Mouse (Mus musculus) left cerebral cortex, adult 18-20 months (tissue): ENCODE results near the gene Tfpt. TPM values are rescaled to one million over a fixed set of nuclear protein-coding genes. Genes with fewer than 3 reads are reported as not detected.
A peak's percentile ranks its signal among the peaks of the same experiment; 100 is the strongest.

Experiments used
- DNase-seq, 2 experiments: peaks; one replicate each; pipeline ENCODE4 v3.0.0; 2021 to 2022; ENCODE audit warnings: low spot score in 2 of 2, mixed read lengths in 1 of 2
- long read RNA-seq, 2 experiments: library from polyadenylated mRNA; stranded (forward); transcript quantifications; one replicate each; pipeline ENCODE4 v2.0.0; 2021
- total RNA-seq, 2 experiments: library from RNA; stranded (reverse); gene quantifications; 2 replicates each; pipeline ENCODE4 v1.2.3; 2021

Tfpt gene
- 10 to 100 TPM; 37.0 to 39.4 TPM for total RNA-seq
- long read RNA-seq, experiment 1, transcript Tfpt-202 (6 exons, 1,166 nt) = minor isoform, 11 of 39 reads
- long read RNA-seq, experiment 1, transcript Tfpt-204 (6 exons, 1,091 nt) = major isoform, 14 of 39 reads
- long read RNA-seq, experiment 1, partial matches to known transcripts = 9 of 39 reads
- long read RNA-seq, experiment 1, other reads (novel, unspliced or antisense) = 3 of 39 reads
- long read RNA-seq, experiment 2, transcript Tfpt-204 (6 exons, 1,091 nt) = minor isoform, 8 of 27 reads
- long read RNA-seq, experiment 2, transcript Tfpt-202 (6 exons, 1,166 nt) = major isoform, 11 of 27 reads
- long read RNA-seq, experiment 2, partial matches to known transcripts = 5 of 27 reads
- long read RNA-seq, experiment 2, other reads (novel, unspliced or antisense) = 3 of 27 reads

GRCm38 (mm10) chr7:3629543-3630477, at the start of gene Tfpt, which contains the start of gene Prpf31:
Gene Tfpt (minus strand): TSS chr7:3629929.
Gene Prpf31 (plus strand): TSS chr7:3629985.
- peak; percentile 93 to 95 for DNase-seq

GRCm38 (mm10) chr7:3677342-3677741, 47.6 kb upstream of the Tfpt start, which contains the start of gene Tmc4:
Gene Tmc4 (minus strand): TSS chr7:3677553.
- no peak for DNase-seq

- DNase-seq = no peak
Measured at GRCm38 (mm10) chr7:3676371-3676770, 46.6 kb upstream of the Tfpt start.

GRCm38 (mm10) chr7:3675228-3675548, 45.5 kb upstream of the Tfpt start:
- DNase-seq = no peak

DNA sequence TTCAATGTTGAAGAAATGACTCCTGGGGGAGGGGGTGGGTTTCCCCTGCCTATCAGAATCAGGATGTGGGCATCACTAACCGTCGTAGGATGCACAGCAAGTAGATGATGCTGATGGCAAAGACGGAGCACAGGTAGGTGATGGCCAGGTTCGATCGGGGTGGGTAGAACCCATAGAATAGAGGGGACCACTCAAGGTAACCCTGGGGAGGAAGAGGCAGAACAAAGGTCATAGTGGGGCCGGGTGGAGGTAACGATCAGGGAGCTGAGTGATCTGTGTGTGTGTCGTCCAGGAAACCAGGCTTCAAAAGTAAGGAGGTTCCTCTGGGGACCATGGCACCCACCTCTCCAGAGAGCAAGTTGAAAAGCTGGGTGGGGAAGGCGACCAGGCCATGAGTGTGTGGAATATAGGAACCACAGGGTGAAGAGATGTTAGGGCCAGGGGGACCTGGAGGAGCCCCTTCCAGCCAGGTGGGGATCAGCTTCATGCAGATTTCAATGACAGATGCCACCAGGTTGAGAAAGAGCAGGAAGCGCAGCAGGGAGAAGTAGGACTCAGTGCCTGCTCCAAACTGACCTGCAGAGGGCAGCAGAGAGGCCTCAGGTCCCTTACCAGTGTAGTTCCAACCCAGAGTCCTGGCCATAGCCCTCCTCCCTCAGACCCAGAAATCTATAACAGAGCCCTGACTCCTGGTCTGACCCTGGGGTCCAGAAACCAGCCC, 44.9 kb upstream of the Tfpt start:
- DNase-seq = peak; percentile 82 to 90

DNA sequence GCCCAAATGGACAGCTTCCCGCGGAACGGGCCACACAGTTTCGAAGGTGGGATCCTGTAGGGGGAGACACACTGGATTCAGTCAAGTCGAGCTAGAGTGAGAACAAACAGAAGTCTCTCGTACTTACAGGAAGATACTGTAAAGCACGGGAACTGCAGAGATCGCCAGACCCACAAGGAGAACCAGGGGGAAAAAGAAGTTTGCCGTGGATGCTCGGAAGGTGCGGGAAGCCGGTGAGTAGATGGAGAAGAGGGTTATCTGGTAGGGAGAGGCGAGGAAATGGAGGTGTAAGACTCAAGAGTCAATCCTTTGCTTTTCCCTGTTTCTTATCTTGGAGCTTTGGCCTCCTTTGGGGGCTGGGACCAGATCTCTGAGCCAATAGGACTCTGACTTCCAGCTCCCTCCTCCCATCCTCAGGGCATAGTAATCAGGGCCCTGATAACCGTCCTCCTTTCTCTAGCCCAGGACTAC, 37.2 kb upstream of the Tfpt start:
- DNase-seq = no peak

DNA sequence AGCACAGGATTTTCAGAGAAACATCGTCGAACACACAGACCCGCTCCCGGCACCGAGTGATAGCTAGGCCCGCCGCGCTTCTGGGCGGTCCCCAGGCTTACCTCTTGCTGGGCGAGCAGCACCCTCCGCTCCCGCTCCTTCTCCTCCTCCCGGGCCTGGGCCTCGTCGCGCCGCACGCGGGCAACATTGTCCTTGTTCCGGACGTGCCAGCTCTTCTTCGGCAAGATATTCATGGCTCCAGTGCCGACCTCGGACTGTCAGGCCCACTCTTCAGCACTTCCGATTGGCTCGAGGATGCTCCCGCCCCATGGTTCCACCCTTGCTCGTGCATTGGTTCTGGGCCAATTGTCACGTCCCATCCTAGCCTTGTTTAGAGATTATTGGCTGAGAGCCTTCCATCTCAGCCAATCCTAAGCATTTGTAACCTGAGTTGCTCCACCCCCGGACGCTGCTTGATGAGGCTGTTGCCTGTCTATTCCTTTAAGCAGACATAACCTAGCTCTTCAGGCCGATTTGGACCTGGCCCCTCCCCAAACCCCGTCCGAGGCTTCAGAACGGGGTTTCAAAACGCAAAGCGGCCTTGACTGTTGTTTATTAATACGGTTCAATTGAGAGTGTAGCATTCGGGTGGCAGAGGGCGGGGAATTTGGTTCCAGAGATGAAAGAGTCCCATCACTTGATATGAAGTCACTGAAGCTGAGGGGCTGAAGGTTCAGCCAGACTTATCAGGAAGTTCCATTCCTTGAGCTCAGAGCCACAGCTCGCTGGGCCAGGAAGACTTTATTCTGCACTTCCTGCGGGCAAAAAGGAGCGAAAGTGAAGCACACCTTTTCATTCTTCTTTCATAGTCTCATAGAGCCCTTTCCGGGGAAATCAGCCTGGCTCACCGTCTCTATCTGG, 35.7 kb upstream of the Tfpt start, which contains the start of gene Leng1:
Leng1 (minus strand) TSS at position 626 of the 900 bp plus-strand sequence.
- DNase-seq = peak; percentile 96 to 97

DNA sequence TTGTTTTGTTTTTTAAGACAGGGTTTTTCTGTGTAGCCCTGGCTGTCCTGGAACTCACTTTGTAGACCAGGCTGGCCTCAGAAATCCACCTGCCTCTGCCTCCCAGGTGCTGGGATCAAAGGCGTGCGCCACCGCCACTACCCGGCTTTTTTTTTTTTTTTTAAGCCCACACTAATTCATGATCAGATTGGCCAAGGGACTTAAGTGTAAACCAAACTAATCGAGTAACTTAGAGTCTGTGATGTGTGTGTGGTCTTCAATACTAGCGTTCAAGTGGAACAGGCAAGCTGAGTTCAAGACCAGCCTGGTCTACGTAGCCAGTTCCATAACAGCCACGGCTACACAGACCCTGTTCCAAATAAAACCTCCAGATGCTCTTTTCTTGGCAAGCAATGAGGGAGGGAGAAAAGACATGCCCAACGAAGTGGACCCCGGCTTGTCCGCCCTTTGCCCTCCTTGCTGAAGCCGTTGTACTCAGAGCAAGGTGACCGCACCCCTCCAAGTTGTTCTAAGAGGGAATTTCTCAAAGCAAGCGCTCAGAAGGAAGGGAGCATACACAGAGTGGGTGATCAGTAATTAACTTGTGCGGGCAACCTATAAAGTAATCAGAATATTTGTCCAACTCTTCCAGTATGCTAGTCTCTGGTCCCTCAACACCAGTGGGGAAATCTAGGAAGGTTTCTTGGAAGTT, 34.9 kb upstream of the Tfpt start:
- no peak for DNase-seq

DNA sequence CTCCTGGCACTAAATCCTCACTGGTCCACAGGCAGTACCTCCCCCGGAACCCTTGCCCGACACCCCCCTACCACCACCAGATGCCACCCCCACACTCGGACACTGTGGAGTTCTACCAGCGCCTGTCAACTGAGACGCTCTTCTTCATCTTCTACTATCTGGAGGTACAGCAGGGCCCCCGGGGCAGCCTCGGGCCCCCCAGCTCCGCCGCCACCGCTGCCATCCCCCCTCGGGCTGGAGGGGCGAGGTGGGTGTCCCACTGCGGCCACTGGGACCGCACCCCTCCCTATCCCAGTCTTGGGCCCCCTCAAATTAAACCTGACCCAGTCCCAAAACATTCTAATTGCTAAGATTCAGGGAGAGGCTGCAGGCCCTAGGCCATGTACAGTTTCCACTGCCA, 28.8 kb upstream of the Tfpt start:
- no peak for DNase-seq

DNA sequence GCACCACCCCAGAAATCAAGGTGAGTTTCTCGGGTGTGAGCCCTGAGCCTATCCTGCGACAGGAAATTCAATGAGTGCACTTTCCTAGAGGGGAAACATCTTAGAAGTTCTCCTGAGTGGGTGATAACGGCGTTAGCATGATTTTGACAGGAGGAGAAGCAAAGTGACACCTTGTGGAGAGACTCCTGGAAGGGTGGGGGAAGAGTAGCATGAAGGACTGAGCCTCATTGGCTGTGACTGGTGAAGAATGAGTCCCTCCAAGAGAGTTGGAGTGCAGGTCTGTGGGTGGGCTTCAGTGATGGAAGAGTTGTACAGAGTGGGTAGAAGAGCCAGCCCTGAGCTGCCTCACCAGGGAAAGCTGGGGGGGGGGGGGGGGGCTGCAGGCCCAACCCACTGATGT, 27.2 kb upstream of the Tfpt start:
- DNase-seq = no peak

DNA sequence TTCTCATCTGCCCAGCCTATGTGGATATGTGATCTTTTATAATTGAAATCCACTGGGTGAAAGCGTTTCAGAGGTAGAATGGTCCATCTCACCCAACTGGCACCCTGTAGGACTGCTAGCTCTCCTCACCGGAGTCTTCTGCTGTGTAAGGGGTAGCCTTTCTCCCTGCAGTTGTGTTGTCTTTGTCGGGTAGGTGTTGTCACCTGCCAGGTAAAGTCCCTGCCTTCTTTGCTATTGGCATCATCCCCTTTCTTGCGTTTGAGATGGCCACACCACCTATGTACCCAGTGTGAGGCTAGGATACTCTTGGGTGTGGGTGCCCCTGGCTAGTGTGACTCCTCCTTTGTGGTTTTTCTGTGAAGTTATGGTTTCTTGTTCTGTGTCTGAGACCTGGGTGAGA, 16.9 kb upstream of the Tfpt start:
- no peak for DNase-seq

GRCm38 (mm10) chr7:3646188-3646587, 16.5 kb upstream of the Tfpt start:
- DNase-seq = no peak

DNA sequence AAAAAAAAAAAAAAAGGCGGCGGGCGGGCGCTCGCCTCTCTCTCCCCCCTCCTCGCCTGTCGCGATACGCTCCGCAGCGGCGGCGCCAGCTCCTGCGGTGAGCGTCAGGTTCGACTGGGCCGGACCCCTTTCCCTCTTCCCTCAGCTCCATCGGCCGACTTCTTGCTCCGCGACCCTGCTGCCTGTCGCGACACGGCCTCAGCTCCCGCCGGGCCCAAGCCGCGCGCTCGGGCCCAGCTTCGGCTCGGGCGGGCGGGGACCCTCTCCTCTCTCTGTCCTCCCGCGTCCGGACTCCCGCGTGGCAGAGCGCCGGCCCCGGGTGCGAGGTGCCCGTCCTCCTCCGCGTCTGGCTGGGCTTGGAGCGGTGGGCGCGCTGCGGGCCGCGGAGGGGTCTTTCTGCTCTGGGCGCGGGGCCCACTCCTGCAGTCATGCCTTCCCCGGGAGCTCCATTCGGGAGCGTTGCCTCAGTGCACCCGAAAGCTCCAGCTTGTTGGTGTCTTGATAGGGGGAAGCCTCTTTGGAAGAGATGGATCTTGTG, 15.8 kb upstream of the Tfpt start:
- DNase-seq = peak in 1 of 2 experiments; percentile 30

- peak; percentile 95 to 98 for DNase-seq
Measured at GRCm38 (mm10) chr7:3644672-3645487, 15.2 kb upstream of the Tfpt start, which contains the start of gene Cnot3. Gene Cnot3 (plus strand): TSS chr7:3645268.

- no peak for DNase-seq
Measured at GRCm38 (mm10) chr7:3644348-3644671, 14.6 kb upstream of the Tfpt start.

DNA sequence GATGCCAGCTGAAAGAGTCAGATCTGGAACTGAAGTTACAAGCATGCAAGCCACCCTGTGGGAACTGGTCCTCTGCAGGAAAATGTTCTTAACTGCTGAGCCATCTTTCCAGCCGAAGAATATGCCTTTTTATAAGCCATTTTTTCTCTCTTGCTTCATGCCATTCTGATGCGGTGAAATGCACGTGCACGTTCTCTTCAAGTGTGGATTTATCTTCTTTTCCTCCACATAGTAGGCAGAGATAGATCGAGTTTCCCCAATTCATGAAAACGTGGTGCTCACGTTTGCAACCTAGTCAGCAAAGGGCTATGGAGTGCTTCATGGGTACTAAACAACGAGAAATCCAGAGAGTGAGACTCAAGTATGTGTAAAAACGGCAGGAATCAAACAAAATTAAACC, 14.1 kb upstream of the Tfpt start:
- no peak for DNase-seq

- DNase-seq = no peak
Measured at GRCm38 (mm10) chr7:3643412-3643811, 13.7 kb upstream of the Tfpt start.

GRCm38 (mm10) chr7:3630478-3630815, 718 bp upstream of the Tfpt start:
- DNase-seq = no peak

DNA sequence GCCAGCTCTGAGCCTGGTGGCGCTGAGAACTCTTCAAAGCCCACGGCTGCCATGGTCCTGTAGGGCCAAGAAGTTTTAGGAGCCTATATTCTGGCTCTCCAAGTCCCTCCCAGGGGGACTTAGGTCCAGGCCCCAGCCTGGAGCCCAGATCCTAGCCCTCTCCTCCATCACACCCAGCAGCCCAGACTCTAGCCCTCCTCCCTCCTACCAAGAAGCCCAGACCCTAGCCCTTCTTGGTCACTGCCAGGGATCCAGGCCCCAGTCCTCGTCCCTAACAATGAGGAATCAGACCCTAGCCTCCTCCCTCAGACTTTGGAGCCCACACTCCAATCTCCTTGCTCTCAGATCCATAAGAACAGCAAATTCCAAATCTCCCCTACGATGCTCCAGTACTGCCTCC, 699 bp downstream of the Tfpt start:
- no peak for DNase-seq
